Mouse (Mus musculus) liver, adult 2 months (tissue): Measurements from ENCODE around the gene Stard3.

Experiments
- CTCF ChIP-seq: fragments of 200-500 bp; IDR thresholded peaks from 2 replicates; pipeline ENCODE4 v1.5.1; 2011; ENCODE audit warnings: low read depth, low read length, control low read depth
- POLR2A ChIP-seq: fragments of 200-500 bp; IDR thresholded peaks from 2 replicates; pipeline ENCODE4 v1.6.1; 2011; ENCODE audit warnings: low read length, control low read depth; ENCODE audit not compliant: insufficient read depth; ENCODE audit errors: extremely low read depth

DNA sequence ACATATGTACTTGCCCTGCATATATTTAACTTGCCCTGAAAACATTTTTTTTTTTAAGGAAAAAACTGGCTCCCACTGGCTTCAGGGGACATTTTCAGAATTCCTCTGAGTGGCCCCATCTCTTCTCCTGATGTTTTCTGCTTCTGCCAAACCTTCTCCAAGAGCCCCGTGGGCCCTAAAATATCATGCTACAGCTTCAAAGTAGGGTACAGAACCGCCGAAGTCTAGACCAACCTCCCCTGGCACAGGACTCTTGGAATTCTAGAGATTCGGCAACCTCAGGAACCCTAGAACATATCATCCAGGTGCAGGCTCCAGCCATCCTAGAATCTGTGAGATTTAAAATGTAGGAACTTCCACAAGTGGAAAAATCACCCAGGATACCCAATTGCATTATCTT, 38.6 kb upstream of the Stard3 start:
- TF ChIP-seq POLR2A (no peak), CTCF (no peak)
